Mouse (Mus musculus) forebrain, embryonic 15.5 days (tissue): ENCODE results near the gene Thrsp. TPM values are rescaled to one million over a fixed set of nuclear protein-coding genes. Genes with fewer than 3 reads are reported as not detected.
"Not testable (repeated sequence)": the region's sequence is repeated elsewhere in the genome, so short reads cannot be mapped to it uniquely, and the experiment has no call there.

Experiments
- ATAC-seq: fragments of 200-750 bp; cut with Nextera tagmentation; replicated peaks from 2 replicates; pipeline ENCODE4 v1.8.0; 2017; ENCODE audit warnings: mild to moderate bottlenecking, moderate TSS enrichment, moderate library complexity
- H3K27ac ChIP-seq: fragments of 300-500 bp; sonication (generic); replicated peaks from 2 replicates; pipeline ENCODE4 v1.5.1; 2015; ENCODE audit warnings: mild to moderate bottlenecking, inconsistent platforms
- H3K27me3 ChIP-seq: fragments of 300-500 bp; sonication (generic); 2 replicates; pipeline ENCODE4 v1.6.1; 2015; ENCODE audit warnings: inconsistent platforms
- H3K36me3 ChIP-seq: fragments of 300-500 bp; sonication (generic); 2 replicates; pipeline ENCODE4 v1.6.1; 2015; ENCODE audit warnings: mild to moderate bottlenecking, inconsistent platforms
- H3K4me1 ChIP-seq: fragments of 300-500 bp; sonication (generic); 2 replicates; pipeline ENCODE4 v1.6.1; 2015; ENCODE audit warnings: inconsistent platforms
- H3K4me2 ChIP-seq: fragments of 300-500 bp; sonication (generic); replicated peaks from 2 replicates; pipeline ENCODE4 v1.6.1; 2015; ENCODE audit warnings: mild to moderate bottlenecking, inconsistent platforms
- H3K4me3 ChIP-seq: fragments of 300-500 bp; sonication (generic); 2 replicates; pipeline ENCODE4 v1.5.1; 2015; ENCODE audit warnings: mild to moderate bottlenecking, inconsistent platforms
- H3K9ac ChIP-seq: fragments of 300-500 bp; sonication (generic); replicated peaks from 2 replicates; pipeline ENCODE4 v1.6.1; 2015; ENCODE audit warnings: mild to moderate bottlenecking, inconsistent platforms
- H3K9me3 ChIP-seq: fragments of 300-500 bp; sonication (generic); 2 replicates; pipeline ENCODE4 v1.6.1; 2016; ENCODE audit warnings: inconsistent platforms
- WGBS: fragments of 180-500 bp; shearing (Covaris S2); methylation state at CpG from one replicate; pipeline ENCODE4 v1.1.7; 2015; ENCODE audit warnings: mixed read lengths; 5-methylcytosine and 5-hydroxymethylcytosine counted together
- polyA plus RNA-seq: library from polyadenylated mRNA; unstranded; fragments of >200 nt; fragmentation: Nextera tagmentation; extraction: Ambion mirVana; gene quantifications from 2 replicates; pipeline ENCODE4 v1.2.1, GENCODE M21; 2015

Thrsp gene
- 4.1 and 5.6 TPM in 2 replicates for polyA plus RNA-seq

- Histone ChIP-seq H3K4me3 (no peak within 1 kb of the TSS), H3K4me2 (no peak within 1 kb of the TSS; the same call in 1 of the 2 replicates), H3K27me3 (no peaks in the 10 kb centered on the region), H3K36me3 (peaks cover 5% of the 10 kb centered on the region), H3K27ac (0 out of 2 replicates have a peak within 1 kb of the TSS, but pooled peaks have one; percentile 37), H3K9ac (no peak within 1 kb of the TSS), H3K9me3 (no peaks in the 10 kb centered on the region), H3K4me1 (peaks cover 18% of the 10 kb centered on the region)
- peak; percentile 46 for ATAC-seq
- 71% methylated on average over 25 of the region's 25 CpGs for WGBS
These were observed at the start of gene Thrsp for GRCm38 (mm10) chr7:97416906-97417777. Gene Thrsp, minus strand, starts transcription at chr7:97417730.

- no peak overlapping the region for H3K4me3 ChIP-seq
- H3K4me1 ChIP-seq, result peaks cover 10% of the 10 kb centered on the region
- H3K27ac ChIP-seq, result no peak overlapping the region
- no peaks in the 10 kb centered on the region for H3K36me3 ChIP-seq
- H3K9me3 ChIP-seq, result no peaks in the 10 kb centered on the region
- 81% methylated on average over 3 of the region's 3 CpGs for WGBS
- no peaks in the 10 kb centered on the region for H3K27me3 ChIP-seq
- ATAC-seq, result no peak
- no peak overlapping the region for H3K9ac ChIP-seq
- H3K4me2 ChIP-seq, result no peak overlapping the region
These were observed 38.0 kb upstream of the Thrsp start for GRCm38 (mm10) chr7:97455577-97455976.

- no peak overlapping the region for H3K4me3 ChIP-seq
- no peak overlapping the region for H3K4me2 ChIP-seq
- no peak overlapping the region for H3K9ac ChIP-seq
- H3K27ac ChIP-seq, result no peak overlapping the region
- peaks cover 10% of the 10 kb centered on the region for H3K4me1 ChIP-seq
- H3K9me3 ChIP-seq, result no peaks in the 10 kb centered on the region
- no peaks in the 10 kb centered on the region for H3K27me3 ChIP-seq
- 94% methylated on average over 10 of the region's 10 CpGs for WGBS
- ATAC-seq, result no peak
- H3K36me3 ChIP-seq, result no peaks in the 10 kb centered on the region
These were observed 37.3 kb upstream of the Thrsp start for GRCm38 (mm10) chr7:97454795-97455194.

- Histone ChIP-seq H3K9me3 (no peaks in the 10 kb centered on the region), H3K9ac (peak overlapping the region; percentile 22; the same call in 1 of the 2 replicates)
These were observed 35.8 kb upstream of the Thrsp start for GRCm38 (mm10) chr7:97453141-97453921.

DNA sequence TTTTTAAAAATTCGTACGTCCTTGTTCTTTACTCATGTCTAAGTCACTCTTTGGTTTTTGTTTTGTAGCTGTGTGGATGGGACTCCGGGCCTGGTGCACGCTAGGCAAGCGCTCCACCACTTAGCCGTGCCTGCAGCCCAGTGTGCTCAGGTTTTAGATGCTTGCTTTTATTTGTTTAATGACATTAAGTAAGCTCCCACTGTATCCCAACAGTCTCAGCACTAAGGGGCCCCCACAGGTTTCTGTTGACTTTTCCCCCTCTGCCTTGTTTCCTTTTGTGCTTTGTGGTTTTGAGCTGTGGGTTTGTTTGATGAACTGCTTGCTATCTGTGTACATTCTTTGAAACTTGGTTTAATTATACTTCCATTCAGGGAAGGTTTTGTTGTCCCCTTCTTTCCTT is 34.7 kb upstream of the Thrsp start:
- ATAC-seq, result no peak
- no peak overlapping the region for H3K4me2 ChIP-seq
- H3K4me1 ChIP-seq, result peaks cover 16% of the 10 kb centered on the region
- whole genome bisulfite sequencing, result 78% methylated on average over 6 of the region's 6 CpGs
- no peak overlapping the region for H3K27ac ChIP-seq
- H3K4me3 ChIP-seq, result no peak overlapping the region
- H3K9ac ChIP-seq, result no peak overlapping the region
- H3K9me3 ChIP-seq, result no peaks in the 10 kb centered on the region
- H3K36me3 ChIP-seq, result no peaks in the 10 kb centered on the region
- H3K27me3 ChIP-seq, result no peaks in the 10 kb centered on the region

More at GRCm38 (mm10) chr7:97453141-97453921, 35.8 kb upstream of the Thrsp start:
- ATAC-seq, result no peak
- no peaks in the 10 kb centered on the region for H3K36me3 ChIP-seq
- no peak overlapping the region for H3K27ac ChIP-seq
- no peaks in the 10 kb centered on the region for H3K27me3 ChIP-seq
- 6% methylated on average over 27 of the region's 27 CpGs for WGBS
- peak overlapping the region; percentile 30 for H3K4me3 ChIP-seq
- H3K4me2 ChIP-seq, result peak overlapping the region; percentile 49
- H3K4me1 ChIP-seq, result peaks cover 10% of the 10 kb centered on the region

- not testable (repeated sequence) for H3K4me2 ChIP-seq, H3K9ac ChIP-seq, H3K4me3 ChIP-seq, H3K27ac ChIP-seq, H3K36me3 ChIP-seq, H3K27me3 ChIP-seq, ATAC-seq, H3K9me3 ChIP-seq
- H3K4me1 ChIP-seq, result peaks cover 27% of the 10 kb centered on the region
- 75% methylated on average over 2 of the region's 2 CpGs for WGBS
These were observed 33.5 kb upstream of the Thrsp start, which contains the start of gene Kctd14 for GRCm38 (mm10) chr7:97451023-97451422. Gene Kctd14, plus strand, starts transcription at chr7:97451323.

- Histone ChIP-seq H3K9me3 (no peaks in the 10 kb centered on the region), H3K27me3 (no peaks in the 10 kb centered on the region), H3K36me3 (no peaks in the 10 kb centered on the region), H3K4me2 (no peak overlapping the region), H3K4me1 (peaks cover 16% of the 10 kb centered on the region), H3K4me3 (no peak overlapping the region), H3K27ac (peak overlapping the region; percentile 96), H3K9ac (0 out of 2 replicates have a peak overlapping the region, but pooled peaks have one; percentile 1)
- 21% methylated on average over 6 of the region's 6 CpGs for WGBS
- peak; percentile 57 for ATAC-seq
These were observed 29.6 kb upstream of the Thrsp start for GRCm38 (mm10) chr7:97447050-97447531.

DNA sequence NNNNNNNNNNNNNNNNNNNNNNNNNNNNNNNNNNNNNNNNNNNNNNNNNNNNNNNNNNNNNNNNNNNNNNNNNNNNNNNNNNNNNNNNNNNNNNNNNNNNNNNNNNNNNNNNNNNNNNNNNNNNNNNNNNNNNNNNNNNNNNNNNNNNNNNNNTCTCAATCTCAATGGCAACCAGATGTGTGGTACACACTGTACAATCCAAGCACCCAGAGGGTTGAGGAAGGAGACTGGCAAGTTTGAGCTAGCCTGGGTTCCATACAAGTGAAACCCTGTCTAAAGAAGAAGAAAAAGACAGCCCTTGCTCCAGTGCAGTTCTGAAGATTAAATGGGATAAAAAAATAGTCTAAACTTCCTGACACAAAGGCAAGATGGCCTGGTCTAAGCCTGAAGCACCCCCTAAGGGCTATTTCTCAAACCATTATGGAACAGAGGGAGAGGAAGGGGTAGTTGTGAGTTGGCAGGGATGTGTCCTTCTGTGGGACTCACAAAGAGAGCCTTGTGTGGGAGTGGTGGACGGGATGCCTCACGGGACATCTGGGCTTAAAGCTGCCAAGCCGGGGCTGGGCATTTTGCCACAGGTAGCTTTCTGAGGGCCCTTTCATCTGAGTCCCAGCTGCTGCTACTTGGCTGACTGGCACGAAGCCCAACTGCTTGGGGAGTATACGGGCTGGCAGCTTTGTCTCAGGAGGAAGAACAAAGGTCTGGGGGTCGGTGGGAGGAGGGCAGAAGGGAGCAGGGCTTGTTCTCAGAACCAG is 28.8 kb upstream of the Thrsp start:
- WGBS, result 10% methylated on average over 6 of the region's 6 CpGs
- Histone ChIP-seq H3K4me2 (no peak overlapping the region), H3K4me3 (no peak overlapping the region), H3K4me1 (peaks cover 16% of the 10 kb centered on the region), H3K36me3 (no peaks in the 10 kb centered on the region), H3K27me3 (no peaks in the 10 kb centered on the region), H3K9ac (0 out of 2 replicates have a peak overlapping the region, but pooled peaks have one; percentile 1), H3K9me3 (no peaks in the 10 kb centered on the region), H3K27ac (peak overlapping the region; percentile 96)
- ATAC-seq, result peak; percentile 96

DNA sequence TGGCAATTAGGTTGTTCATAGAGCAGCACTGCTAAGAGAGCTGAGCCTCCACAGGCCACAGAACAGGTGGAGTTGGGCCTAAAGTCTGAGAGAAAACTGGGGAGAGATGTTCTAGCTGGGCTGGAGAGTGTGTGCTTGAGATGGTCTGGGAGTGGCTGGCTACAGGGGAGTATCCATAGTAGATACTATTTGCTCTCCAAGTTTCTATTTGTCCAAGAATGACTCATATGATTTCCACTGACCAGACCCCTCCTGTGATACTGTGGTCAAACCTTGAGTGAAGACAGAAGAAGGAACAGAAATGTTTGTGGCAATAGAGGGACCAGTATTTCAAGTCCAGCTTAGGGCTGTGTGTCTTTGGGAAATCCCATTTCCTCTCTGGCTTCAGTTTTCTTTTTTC is 21.5 kb upstream of the Thrsp start:
- Histone ChIP-seq H3K4me1 (peaks cover 3% of the 10 kb centered on the region; the same call in 1 of the 2 replicates), H3K4me3 (no peak overlapping the region), H3K9me3 (no peaks in the 10 kb centered on the region), H3K9ac (no peak overlapping the region), H3K27ac (no peak overlapping the region), H3K36me3 (no peaks in the 10 kb centered on the region), H3K27me3 (no peaks in the 10 kb centered on the region), H3K4me2 (no peak overlapping the region)
- no peak for ATAC-seq

DNA sequence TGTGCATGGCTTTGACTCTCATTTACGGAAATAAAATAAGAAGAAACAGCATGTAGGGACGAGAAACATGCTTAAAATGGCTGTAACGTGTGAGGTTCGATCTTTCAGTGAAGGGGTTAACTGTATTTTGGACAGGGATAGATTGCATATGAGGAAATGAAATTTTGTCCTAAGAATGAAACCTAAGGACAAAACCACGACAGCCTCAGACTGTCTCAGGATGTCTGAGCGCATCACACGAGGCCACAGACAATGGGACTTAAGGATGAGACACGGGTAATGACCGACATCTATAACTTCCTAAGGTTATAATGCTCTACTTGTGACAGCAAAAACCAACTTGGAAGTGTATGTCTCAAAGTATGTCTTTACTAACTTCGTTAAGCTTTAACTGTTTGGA is 17.0 kb upstream of the Thrsp start:
- 83% methylated on average over 10 of the region's 10 CpGs for WGBS

DNA sequence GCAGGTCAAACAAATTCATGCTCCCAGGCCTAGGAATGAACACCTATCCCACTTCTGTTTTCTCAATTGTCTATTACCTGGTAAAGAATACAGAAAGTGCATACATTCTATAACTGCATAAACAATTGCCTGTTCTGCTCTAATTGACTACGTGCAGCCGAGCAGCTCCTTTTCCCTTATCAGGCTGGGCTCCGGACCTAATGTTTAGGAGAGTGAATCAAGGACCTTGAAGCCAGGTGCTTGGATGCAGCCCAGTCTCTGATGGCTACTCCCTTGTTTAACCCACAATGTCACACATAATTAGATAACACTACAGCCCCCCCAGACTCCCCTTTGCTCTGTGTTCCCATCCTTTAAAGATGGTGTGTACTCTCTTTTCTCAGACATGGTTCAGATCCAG is 16.0 kb upstream of the Thrsp start:
- 59% methylated on average over 3 of the region's 3 CpGs for WGBS
- not testable (repeated sequence) for H3K27me3 ChIP-seq, H3K4me3 ChIP-seq, H3K4me2 ChIP-seq, ATAC-seq, H3K36me3 ChIP-seq, H3K27ac ChIP-seq, H3K9ac ChIP-seq, H3K9me3 ChIP-seq
- H3K4me1 ChIP-seq, result peaks cover 20% of the 10 kb centered on the region

More for the DNA sequence above, 17.0 kb upstream of the Thrsp start:
- Histone ChIP-seq H3K27me3 (no peaks in the 10 kb centered on the region), H3K9me3 (no peaks in the 10 kb centered on the region), H3K4me3 (no peak overlapping the region), H3K4me2 (no peak overlapping the region), H3K27ac (no peak overlapping the region), H3K36me3 (no peaks in the 10 kb centered on the region), H3K9ac (no peak overlapping the region), H3K4me1 (peaks cover 14% of the 10 kb centered on the region)
- ATAC-seq, result no peak
